Comparison of ENCODE assay signal across 23 mouse cellular contexts in genomic region chr6:122553606-122554005, GRCm38 (mm10). TPM values are rescaled to one million over a fixed set of nuclear protein-coding genes. Genes with fewer than 3 reads are reported as not detected.
"Had no signal": no experiment of that assay in that cellular context is flagged by ENCODE, and none has a peak within 500 bp of the region (broad histone marks: within the 10 kb centered on the region; RNA-seq: fewer than 3 reads in every experiment).

Gene Aicda, plus strand, starts transcription at chr6:122553801.

- H3K27ac ChIP-seq: liver, embryonic 13.5 days; liver, embryonic 15.5 days; lung, embryonic 15.5 days; macrophage; midbrain, embryonic 13.5 days; midbrain, embryonic 15.5 days; neural tube, embryonic 12.5 days; stomach, embryonic 15.5 days; stomach, postnatal 0 days had no signal

- H3K36me3 ChIP-seq: liver, embryonic 13.5 days; liver, embryonic 15.5 days; lung, embryonic 15.5 days; midbrain, embryonic 13.5 days; midbrain, embryonic 15.5 days; neural tube, embryonic 12.5 days; stomach, embryonic 15.5 days had no signal

- H3K9ac ChIP-seq: liver, embryonic 13.5 days; liver, embryonic 15.5 days; liver, postnatal 0 days; lung, embryonic 15.5 days; midbrain, embryonic 13.5 days; midbrain, embryonic 15.5 days; neural tube, embryonic 12.5 days; stomach, embryonic 15.5 days had no signal

- H3K4me1 ChIP-seq: liver, embryonic 13.5 days; liver, embryonic 15.5 days; midbrain, embryonic 13.5 days; neural tube, embryonic 12.5 days had no signal

- H3K4me3 ChIP-seq: liver, embryonic 13.5 days; liver, embryonic 15.5 days; lung, embryonic 15.5 days; midbrain, embryonic 13.5 days; midbrain, embryonic 15.5 days; neural tube, embryonic 12.5 days; stomach, embryonic 15.5 days had no signal

- H3K9me3 ChIP-seq: liver, embryonic 13.5 days; liver, embryonic 15.5 days; lung, embryonic 15.5 days; midbrain, embryonic 13.5 days; midbrain, embryonic 15.5 days; neural tube, embryonic 12.5 days; stomach, embryonic 15.5 days had no signal

- H3K4me2 ChIP-seq: liver, embryonic 13.5 days; liver, embryonic 15.5 days; lung, embryonic 15.5 days; midbrain, embryonic 11.5 days; midbrain, embryonic 13.5 days; midbrain, embryonic 15.5 days; neural tube, embryonic 12.5 days; stomach, embryonic 15.5 days had no signal

- DNase-seq: liver, embryonic 13.5 days; liver, postnatal 0 days; lung, adult 2 months; lung, postnatal 14 days; lung, postnatal 36 days; right cerebral cortex, postnatal 14 days; thymus, adult 2 months; thymus, postnatal 25 days; thymus, postnatal 4 days had no signal

- H3K27me3 ChIP-seq: lung, embryonic 15.5 days; midbrain, embryonic 15.5 days; neural tube, embryonic 12.5 days; stomach, embryonic 15.5 days had no signal

- ATAC-seq: liver, postnatal 0 days; lung, postnatal 0 days; midbrain, embryonic 13.5 days; midbrain, embryonic 15.5 days had no signal

RNA-seq across cellular contexts. Expression of gene Aicda, which starts in this region (rescaled TPM):
- total RNA-seq: megakaryocyte progenitor cell, adult 5-6 weeks; monocyte, adult 5-6 weeks had no signal
- polyA plus RNA-seq: liver, embryonic 13.5 days; liver, embryonic 15.5 days; liver, postnatal 0 days; lung, adult 2 months; lung, embryonic 15.5 days; midbrain, embryonic 11.5 days; stomach, postnatal 0 days; testis, adult 2 months; urinary bladder, adult 2 months had no signal
